Mouse (Mus musculus) ovary, postnatal 14 days (tissue): ENCODE data around the gene Tsga10ip.
A peak's percentile ranks its signal among the peaks of the same experiment; 100 is the strongest.
"Not testable (repeated sequence)": the region's sequence is repeated elsewhere in the genome, so short reads cannot be mapped to it uniquely, and the experiment has no call there.

Experiments
- DNase-seq: peaks from one replicate; pipeline ENCODE4 v3.0.0; 2022; ENCODE audit warnings: low spot score

Gene Tsga10ip

DNA sequence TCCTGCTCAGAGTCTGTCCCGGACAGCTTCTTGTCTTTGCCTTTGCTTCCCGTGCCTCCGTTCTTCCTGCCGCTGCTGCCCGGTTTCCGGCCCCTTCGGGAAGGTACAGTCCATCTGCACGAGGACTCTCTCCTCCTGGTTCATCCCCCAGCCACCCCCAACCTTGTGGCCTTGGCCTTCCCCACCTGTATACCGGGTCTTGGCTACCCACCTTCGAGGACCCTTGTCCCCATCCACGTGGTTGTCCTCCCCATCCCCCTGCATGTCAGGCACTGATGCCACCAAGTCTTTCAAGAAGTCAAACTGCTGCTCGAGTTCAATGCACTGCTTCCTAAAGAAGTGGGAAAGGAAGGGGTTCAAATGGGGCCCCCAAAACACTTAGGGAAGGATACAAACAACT lies 21.2 kb upstream of the Tsga10ip start:
- no peak for DNase-seq

DNA sequence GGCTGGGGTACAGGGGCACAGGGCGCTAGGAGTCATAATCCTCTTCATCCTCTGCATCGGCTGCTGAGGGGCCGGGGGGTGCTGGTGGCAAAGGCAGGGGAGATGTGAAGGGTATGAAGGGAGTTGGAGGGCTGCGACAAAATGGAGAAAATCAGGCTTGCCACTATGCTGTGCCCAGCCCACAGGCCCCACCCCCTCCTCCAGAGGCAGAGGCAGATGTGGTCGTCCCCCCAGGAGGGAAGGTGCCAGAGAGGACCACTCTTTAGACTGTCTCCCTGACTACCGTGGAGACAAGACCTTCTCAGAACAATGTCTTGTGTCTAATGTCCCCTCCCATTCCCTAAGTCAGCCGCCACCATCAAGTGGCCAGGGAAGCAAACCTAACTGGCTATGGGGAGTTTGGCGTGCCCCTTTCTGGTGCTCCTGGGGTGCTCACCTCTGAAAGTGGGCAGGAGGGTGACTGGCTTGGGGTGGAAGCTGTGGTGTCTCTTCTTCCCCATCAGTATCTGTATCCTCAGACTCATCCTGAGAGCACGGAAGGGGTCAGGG lies 20.6 kb upstream of the Tsga10ip start:
- no peak for DNase-seq

DNA sequence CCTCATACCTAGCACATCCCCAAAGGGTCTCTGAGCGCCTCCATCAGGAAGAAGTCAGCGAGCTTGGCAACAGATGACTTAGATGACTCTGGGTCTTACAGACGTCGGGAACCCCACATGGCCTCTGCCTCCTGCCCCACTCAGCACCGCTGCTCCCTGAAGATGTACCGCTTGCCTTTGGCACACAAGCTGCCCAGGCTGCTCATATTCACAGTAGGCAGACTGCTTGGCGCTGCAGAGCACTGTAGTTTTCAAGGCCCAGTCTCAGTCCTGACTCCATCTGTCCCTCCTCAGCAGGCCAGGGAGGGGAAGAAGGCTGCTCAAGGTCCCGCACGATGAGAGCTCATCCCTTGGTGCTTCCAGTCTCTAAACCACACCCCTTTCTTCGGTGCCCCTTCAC lies 19.9 kb upstream of the Tsga10ip start:
- no peak for DNase-seq

DNA sequence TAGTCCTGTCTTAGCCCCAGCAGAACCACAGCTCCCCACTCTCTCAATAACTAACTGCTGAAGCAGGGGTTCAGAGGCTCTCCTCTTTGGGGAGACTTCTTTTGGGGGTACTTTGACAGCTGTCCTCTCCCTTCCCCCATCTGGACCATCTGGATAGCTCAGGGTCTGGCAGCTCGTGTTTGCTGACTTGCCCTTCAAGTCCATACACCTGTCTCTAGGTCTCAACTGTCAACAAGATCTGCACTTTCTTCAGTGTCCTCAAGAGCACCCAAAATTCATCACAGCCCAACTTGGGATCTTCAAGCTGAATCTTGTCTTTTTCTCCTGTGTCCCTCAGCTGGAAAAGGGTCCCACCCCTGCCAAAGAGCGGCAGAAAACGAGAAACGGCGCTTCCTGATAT lies 19.5 kb upstream of the Tsga10ip start:
- no peak for DNase-seq

DNA sequence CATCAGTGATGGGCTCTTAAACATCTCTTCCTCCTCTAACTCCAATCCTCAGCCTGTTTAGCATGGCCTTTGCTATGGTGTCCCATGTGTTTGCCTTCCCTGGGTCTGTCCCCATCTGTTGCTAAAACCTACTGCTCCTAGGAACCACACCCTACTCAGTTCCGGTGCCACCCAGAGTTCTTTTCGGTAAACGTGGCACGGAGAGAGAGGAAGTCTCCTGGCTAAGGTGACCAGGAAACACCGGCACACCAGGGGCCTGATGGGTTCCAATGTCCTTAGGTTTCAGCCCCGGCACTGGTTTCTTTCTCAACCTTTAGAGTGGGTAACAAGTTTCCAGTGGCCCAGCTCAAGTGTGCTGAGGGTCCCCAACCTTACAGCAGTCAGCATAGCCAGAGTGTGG lies 18.3 kb upstream of the Tsga10ip start:
- DNase-seq: no peak

DNA sequence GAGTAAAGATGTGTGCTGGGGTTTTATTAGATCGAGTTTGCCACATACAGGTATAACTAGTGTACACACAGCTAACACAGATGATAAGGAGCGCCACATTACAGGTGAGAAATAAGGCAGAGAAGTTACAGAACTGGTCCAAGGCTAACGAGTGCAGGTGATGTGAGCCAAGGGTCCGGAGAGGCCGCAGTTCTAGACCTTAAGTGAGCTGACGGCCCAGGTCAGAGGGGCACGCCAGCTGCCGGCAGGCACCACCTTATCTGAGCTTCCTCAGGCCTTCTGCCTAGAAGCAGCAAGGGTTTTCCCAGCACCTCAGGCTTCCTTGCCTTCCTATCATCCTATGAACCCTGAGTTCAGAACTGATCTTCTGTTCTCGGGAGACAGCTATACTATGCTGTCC lies 17.3 kb upstream of the Tsga10ip start:
- DNase-seq: no peak

DNA sequence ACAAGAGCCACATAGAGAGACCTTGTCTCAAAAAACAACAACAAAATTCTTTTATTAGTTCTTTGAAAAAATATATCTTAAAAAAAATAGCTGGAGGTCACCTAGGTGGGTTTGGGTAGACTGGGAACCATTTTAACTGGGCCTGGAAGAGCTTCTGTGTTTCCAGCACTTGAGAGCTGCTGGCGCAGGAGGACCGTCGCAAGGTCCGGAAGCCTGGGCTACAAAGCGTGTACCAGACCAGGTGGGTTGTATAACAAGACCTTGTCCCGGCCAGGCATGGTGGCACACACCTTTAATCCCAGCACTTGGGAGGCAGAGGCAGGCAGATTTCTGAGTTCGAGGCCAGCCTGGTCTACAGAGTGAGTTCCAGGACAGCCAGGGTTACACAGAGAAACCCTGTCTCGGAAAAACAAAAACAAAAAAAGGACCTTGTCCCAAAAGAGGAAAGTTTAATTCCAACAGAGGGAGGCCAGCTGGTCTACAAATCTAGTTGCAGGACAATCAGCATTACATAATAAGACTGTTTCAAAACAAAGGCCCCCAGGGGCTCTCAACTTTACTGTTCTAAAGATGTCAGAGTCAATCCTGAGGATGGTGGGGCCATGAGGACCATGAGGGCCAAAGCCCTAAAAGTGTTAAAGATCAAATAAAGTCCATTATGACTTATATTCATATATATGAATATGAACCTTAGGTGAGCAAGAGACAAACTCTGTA lies 16.6 kb upstream of the Tsga10ip start:
- no peak for DNase-seq

DNA sequence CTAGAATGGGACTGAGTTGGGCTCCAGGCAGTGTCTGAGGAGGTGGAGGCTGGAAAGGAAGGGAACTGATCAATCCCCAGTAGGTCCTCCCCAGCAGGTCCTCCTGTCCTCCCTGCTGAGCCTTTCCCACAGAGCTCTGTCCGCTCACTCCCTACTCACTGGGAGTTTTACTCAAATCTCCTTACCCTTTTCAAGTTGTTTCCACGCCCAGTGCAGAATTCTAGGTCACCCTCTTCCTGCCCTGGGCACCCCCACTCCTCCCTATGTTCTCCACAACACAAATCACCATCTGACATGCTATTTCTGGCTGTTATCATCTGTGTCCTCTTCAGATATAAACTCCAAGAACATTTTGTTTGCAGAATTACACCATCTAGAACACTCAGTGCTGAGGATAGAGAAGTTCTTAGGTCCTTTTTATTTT lies 12.2 kb upstream of the Tsga10ip start:
- no peak for DNase-seq

DNA sequence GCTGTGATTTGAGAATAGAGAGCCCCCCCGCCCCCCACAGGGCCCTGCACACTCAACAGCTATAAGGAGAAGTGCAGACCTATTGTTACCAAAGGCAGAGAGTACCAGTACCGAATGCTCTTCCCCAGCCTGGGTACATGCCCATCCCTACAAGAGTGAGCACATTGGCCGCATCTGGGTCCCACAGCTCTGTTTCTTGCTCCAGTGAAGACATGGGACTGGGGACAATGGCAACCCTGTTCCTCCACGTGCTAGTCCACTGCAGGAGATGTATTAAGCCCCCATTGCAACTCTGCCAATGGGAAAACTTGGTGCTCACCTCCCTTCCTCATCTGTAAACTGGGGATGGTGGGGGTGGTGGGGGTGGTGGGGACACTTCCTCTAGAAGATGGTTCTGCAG lies 11.5 kb upstream of the Tsga10ip start:
- DNase-seq: no peak

DNA sequence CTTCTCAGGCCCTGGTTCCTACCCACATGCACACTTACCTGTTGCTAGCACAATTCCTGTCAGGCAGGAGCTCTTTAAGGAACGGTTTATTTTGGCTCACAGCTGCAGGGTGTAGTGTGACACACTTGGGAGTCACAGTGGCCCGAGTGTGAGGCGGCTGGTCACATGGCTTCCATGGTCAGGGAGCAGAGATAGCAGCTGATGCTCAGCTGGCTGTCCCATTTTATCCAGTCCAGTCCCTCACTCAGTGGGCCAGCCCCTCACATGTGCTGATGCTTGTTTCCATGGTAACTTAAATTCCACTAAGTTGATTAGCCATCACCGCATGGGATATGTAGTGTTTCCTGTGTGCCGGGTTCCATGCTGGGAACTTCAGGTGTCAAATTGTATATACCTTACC lies 9.6 kb upstream of the Tsga10ip start:
- no peak for DNase-seq

DNA sequence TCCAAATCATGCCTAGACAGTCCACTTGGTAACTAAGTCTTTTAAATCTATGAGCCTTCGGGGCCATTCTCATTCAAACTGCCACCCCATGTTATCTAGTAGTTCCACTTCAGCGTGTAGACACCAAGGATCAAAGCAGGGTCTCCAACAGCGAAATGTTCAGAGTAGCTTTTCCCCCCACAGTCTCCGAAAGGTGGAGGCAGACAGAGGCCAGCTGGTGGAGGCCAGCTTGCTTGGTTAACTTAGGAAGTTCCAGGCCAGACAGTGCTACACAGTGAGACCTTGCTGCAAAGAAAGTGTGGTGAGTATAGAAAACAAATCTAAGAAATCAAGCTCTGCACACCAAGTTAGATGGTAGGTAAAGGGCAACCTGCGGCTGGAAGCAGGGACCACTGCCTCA lies 8.3 kb upstream of the Tsga10ip start:
- DNase-seq: no peak

DNA sequence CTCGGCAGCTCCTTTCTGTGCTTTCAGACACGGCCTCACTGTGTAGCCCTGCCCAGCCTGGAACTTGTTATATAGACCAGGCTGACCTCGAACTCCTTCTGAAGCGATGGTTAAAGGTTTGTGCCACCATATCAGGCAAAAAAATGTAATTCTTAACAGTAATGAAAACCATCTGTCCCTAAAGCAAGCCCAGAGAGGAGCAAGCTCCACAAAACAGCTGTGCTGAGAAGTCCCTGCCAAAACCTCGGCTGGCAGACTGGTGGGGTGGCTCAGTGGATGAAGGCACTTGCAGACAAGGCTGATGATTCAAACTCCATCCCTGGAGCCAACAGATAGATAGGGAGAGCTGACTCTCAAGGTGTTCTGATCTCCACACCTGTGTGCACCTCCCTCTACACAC lies 6.7 kb upstream of the Tsga10ip start:
- no peak for DNase-seq

DNA sequence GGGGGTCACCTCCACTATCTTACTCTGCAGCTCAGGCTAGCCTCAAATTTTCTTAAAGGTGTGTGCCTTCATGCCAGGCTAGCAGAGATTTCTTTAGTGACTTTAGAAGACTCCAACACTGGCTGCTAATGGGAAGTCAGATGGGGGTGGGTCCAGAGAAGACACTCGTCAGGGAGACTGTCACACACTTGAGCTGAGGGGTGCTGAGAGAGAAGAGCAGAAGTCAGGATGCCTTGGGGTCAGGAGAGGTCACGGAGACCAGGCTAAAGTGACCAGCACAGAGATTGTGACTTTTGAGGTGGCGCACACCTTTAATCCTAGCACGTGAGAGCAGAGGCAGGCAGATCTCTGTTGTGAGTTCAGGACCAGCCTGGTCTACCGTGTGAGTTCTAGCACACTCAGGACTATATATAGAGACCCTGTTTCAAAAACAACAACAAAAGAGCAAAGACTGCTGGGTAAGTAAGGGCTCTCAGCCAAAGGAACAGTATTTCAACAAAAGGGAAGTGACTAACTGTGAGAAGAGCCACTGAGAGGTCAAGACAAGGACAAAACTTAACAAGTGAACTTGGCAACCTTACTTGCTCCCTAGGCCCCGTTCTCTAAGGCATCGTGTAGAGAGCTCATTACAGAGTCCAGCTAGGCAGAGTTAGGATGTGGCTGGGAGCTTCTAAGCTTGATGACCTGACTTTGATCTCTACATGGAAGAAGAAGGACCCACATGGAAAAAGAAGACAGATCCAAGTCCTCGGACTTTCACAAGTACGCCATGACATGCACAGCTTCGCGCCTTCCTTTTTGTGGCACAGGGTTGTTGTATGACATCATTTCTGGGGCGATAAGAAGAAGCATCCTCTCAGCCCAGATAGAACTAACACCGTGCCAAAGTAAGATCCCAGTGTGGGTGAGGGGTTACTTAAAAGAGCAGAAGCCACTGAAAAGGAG lies 6.0 kb upstream of the Tsga10ip start:
- no peak for DNase-seq

DNA sequence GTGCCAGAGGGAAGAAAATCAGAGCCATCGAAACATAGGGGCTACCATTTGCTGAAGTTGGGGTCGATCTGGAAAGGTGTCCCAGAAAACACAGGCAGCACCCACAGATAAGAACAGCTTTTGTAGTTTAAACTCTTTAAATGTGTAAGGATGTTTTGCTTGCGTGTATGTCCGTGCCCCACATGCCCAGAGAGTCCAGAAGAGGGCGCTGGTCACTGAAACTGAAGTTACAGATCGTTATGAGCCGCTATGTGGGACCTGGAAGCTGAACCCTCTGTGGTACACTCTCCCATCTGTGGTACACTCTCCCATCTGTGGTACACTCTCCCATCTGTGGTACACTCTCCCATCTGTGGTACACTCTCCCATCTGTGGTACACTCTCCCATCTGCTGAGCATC lies 4.8 kb upstream of the Tsga10ip start:
- no peak for DNase-seq

DNA sequence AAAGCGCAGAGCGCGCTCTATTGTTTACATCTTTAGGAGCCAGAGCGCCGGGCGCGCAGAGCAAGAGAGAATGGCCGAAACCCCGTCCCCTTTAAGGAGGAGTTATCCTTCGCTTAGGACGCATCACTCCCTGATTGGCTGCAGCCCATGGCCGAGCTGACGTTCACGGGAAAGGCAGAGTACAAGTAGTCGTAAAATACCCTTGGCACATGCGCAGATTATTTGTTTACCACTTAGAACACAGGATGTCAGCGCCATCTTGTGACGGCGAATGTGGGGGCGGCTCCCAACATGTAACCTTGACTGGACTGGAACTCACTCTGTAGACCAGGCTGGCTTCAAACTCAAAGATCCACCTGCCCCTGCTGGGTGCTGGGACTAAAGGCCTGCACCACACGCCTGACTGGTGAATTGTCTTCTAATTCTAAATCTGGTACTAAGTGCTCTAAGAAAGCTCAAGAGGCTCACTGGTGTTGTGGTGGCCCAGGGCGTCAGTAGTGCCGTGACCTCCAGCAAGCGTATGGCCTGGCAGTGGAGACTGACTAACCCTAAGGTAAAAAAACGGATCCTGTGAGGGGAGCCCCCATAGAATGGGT lies 4.3 kb upstream of the Tsga10ip start:
- not testable (repeated sequence) for DNase-seq

DNA sequence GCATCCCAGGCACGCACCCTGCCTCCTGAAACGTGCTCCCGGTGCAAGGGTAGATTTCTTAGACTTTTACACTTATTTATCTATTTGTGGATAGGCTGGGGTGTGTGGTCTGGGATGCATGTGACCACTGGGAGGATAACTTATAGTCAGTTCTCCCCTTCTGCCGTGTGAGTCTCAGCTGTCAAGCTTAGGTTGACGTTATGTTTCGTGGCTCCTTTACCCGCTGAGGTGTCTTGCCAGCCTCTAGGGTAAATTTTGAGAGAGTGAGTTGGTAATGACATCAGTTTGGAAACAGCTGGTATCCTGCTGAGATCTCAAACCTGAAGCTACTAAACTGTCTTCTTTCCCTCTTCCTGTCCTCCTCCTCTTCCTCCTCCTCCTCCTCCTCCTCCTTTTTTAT lies 3.6 kb upstream of the Tsga10ip start:
- no peak for DNase-seq

DNA sequence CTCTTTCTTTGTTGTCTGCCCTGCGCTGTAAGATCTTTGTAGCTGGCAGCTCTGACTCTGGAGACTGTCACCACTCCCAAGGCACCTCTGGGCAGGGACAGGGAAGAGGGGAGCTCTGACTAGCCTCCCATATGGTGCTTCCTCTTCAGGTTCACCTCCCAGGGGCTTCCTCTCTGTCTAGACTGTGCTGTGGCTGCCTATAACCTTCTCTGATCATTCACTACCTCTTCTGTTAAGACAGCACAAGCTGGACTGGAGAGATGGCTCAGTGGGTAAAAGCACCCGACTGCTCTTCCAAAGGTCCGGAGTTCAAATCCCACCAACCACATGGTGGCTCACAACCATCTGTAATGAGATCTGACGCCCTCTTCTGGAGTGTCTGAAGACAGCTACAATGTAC lies 1.3 kb downstream of the Tsga10ip start:
- DNase-seq: not testable (repeated sequence)

DNA sequence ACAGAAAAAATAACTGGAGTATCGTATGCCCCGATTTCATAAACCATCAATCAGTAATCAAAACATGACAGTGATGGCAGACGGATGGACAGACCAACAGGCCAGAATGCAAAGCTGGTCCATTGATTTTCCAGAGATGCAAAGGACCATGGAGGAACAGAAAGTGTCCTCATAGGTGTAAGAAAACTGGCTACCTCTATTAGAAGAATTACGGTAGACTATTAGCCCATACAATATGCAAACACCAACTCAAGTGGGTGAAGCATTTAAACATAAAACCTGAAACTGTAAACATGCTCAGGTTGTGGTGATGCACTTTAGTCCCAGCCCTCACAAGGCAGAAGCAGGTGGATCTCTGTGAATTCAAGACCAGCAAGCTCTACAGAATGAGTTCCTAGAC lies 7.0 kb downstream of the Tsga10ip start:
- no peak for DNase-seq

DNA sequence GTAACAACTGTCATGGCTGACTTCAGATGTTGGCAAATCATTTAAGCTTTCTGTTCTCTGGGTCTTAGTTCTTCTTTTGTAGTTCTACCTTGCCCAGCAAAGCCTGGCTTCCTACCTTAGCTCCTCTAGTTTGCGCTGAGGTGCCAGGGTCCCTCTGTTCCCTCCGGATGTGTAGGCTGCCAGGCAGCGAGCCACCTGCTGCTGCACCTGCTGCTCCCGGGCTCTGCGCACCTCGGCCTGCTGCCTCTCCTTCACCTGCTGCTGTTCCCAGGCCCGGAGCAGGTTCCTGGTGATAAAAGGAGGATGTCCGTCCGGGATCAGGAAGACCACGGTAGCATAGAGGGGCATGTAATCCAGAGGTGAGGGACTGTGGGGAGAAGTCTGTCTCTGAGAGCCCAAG lies 8.2 kb downstream of the Tsga10ip start:
- no peak for DNase-seq

DNA sequence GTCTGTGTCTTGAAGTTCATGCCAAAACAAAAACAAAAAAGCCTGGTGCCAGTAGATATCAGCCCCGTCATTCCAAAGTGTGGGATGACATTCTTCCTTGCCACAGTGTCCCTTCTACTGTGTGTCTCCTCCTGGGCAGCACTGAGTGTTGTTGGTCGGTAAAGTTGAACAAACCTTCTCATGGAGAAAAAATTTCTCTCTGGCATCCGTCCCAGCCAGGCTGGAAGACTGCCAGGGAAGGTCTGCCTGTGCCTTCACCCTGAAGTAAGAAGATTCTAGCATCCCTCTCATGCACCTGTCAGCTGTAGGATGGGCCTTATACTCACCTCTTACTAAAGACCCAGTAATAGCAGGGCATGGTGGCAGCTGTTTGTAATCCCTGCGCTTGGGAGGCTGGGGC lies 9.4 kb downstream of the Tsga10ip start:
- DNase-seq: peak; percentile 76

DNA sequence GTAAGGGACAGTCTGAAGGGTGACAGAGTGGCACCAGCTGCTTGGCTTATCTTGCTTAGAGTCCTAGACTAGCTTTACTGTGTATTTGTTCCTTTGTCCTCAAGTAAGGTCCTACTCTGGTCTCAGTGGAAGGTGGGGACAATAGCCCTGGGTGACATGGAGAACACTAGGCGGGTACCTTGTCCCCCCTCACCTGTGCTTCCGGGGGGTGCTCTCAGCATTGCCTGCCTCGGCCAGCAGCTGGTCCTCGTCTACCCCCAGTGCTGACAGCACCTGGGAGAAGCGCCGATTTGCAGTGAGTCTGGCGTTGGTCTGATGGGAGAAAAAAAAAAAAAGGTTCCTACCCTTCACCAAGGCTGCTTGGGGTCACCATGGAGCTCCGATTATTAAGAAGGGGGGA lies 11.9 kb downstream of the Tsga10ip start:
- no peak for DNase-seq

DNA sequence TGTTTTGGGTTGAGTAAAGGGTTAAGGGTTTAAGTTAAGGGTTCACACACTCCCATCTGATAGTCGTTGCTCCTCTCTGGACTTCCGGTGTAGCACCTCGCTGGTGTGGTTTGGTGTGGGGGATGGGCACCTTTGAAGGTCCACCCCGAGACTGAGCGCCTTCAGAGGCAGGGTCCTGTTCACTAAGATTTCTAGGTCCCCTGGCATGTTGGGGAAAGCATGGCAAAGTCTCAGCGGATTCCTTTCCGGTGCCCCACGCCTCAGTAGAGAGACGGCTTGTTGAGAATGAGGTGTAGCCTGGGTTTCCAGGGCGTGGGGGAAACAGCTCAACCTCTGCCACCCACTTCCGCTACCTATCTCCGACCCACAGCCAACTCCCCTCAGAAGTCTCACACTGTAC lies 12.7 kb downstream of the Tsga10ip start:
- DNase-seq: peak; percentile 37
